Mouse (Mus musculus): Measurements from ENCODE around the gene Platr17.
A peak's percentile ranks its signal among the peaks of the same experiment; 100 is the strongest.
"Not testable (repeated sequence)": the region's sequence is repeated elsewhere in the genome, so short reads cannot be mapped to it uniquely, and the experiment has no call there.

Platr17 gene

GRCm38 (mm10) chr17:33904835-33905234 lies at the start of gene Platr17:
Gene Platr17 (plus strand): TSS chr17:33905135.
- not testable (repeated sequence) for DNase-seq

- DNase-seq = no peak
Observed at GRCm38 (mm10) chr17:33857816-33858215, 47.1 kb upstream of the Platr17 start.

GRCm38 (mm10) chr17:33865330-33866030 lies 39.5 kb upstream of the Platr17 start:
- DNase-seq = peak; percentile 71

DNA sequence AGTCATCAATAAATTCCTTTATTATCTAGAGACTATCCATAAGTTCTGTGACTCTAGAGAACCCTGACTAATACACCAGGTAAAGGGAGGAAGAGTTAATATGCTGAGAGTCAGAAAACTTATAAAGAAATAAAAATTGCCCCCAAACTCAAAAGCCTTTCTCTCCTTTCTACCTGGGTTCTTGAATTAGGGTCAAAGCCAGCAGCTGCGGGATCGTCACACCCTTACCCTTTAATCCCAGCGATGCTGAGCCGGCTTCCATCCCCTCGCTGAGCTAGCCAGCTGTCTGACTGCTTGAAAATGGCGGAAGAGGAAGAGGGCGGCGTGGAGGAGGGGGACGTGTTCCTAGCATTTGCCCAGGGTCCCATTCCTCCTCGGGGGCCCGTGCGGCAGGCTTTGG lies 31.4 kb upstream of the Platr17 start, which contains the start of gene Gm7029:
Gene Gm7029, plus strand, starts transcription at position 301 of the 400 bp plus-strand sequence.
- DNase-seq = not testable (repeated sequence)

DNA sequence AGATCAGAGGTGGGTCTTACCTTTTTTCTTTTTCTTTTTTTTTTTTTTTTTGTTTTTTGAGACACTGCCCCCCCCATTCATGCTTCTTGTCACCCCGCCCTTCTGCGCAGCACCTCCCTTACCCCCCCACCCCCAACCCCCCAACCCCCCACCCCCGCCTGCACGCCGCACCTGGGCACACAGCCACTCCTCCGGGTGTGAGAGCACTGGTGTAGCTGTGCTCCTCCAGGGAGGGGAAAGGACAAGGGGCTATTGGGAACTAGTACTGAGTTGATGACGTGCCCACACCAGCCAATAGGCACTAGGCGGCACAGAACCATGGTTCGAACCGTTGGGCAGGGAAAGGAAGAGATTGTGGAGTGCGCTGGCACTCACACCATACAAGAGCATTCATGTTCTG lies 30.5 kb upstream of the Platr17 start:
- DNase-seq = no peak

- DNase-seq = peak; percentile 20
Observed at GRCm38 (mm10) chr17:33875797-33876196, 29.1 kb upstream of the Platr17 start.

DNA sequence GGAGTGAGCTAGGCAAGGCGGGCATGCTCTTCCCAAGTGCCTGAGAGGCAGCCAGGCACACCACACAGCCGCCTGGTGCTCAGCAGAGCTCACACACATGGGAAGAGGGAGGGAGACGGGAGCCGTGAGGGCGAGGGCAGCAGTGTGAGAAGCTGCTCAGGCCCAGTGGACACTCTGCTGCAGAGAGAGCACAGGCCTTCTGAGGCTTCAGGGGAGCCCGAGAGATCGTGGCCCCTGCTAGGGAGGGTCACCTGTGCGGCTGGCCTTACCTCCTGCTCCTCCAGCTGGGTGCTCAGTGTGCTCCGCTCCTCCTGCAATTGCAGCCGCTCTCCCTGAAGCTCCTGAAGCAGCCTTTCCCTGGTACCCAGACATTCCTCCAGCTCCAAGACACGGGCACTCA lies 20.6 kb upstream of the Platr17 start:
- not testable (repeated sequence) for DNase-seq

DNA sequence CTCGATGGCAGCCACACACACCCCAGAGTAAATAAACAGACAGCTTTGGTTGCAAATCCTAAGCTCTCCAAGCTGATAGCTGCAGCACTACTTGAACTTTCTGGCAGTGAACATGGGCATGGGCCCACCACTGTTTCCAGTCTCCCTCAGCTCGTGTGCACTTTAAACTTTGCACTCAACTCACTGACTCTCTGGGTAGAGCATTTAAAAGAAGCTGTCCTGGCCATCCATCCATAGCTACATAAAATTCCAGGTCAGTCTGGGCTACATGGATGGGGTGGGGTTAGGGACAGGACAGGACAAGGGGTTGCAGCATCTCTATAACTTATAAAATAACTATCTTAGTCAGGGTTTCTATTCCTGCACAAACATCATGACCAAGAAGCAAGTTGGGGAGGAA lies 17.1 kb upstream of the Platr17 start:
- not testable (repeated sequence) for DNase-seq

GRCm38 (mm10) chr17:33888230-33888629 lies 16.7 kb upstream of the Platr17 start:
- not testable (repeated sequence) for DNase-seq

DNA sequence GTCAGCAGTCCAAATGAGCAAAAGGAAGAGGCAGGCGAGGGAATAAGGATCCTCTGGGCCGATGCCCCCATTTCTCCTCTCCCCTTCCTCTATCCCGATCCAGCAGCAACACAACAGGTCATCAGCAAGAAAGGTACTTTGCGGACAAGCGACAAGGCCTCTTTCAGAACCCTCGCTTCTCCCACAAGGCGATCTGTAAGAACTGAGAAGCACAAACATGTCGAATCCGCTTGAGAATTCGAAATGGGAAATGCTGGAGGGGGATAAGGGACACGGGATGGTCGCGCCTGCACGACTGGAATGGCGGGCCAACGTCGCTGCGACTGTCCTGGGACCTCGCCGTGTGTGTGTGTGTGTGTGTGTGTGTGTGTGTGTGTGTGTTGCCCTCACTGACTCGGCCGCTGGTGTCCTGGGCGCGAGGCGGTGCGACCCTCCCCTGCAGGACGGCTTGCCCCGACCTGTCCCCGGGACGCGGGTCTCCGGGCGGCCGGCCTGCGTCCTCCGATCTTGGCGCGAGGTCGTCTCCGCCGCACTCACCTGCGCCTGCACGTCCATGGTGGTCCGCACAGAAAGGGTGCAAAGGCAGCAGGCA lies 14.9 kb upstream of the Platr17 start:
- not testable (repeated sequence) for DNase-seq

DNA sequence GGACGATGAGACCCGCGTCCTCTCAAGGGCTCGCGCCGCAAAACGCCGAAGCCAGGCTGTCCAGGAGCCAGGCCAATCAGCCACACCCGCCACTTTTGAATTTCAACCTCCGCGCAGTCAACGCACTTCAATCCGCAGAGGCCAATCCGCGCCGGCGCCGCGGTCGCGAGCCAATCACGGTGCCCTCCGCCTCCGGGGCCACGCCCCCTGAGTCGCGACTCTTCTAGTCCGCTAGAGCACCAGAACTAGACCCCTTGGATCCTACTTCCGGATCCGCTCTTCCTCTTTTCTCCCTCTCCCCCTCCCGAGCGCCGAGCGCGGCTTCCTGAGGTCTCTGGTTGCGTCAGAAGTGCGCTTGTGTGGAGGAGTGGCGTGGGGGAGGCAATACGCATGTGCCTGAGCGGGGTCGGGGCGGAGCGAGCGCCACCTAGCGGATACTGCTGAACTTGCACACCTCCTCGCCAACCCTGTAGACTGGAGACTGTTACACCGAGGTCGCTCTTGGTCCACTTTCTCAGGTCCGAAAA lies 14.3 kb upstream of the Platr17 start, which contains the start of gene Kifc1:
Gene Kifc1, minus strand, starts transcription at position 129 of the 527 bp plus-strand sequence.
- peak; percentile 100 for DNase-seq

DNA sequence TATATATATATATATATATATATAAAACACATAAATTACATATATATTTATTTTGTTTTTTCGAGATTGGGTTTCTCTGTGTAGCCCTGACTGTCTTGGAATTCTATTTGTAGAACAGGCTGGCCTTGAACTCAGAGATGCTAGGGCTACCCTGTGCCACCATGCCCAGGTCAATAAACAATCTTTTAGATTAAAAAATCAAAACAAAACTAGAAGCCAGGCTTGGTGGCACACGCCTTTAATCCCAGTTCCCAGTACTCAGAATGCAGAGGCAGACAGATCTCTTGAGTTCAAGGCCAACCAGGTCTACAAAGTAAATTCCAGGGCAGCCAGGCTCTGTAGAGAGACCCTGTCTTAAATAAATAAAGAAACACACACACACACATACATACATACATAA lies 13.6 kb upstream of the Platr17 start:
- no peak for DNase-seq

DNA sequence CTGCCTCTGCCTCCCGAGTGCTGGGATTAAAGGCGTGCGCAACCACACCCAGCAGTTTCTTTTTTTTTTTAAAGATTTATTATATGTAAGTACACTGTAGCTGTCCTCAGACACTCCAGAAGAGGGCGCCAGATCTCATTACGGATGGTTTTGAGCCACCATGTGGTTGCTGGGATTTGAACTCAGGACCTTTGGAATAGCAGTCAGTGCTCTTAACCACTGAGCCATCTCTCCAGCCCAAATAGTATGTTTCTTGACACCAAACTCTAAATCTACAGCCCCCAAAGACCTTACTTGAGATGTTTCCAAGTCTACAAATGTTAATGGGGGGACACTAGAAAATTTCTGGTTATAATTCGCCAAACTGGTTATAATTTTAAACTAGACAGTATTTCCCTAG lies 13.0 kb upstream of the Platr17 start:
- not testable (repeated sequence) for DNase-seq

GRCm38 (mm10) chr17:33892429-33892828 lies 12.5 kb upstream of the Platr17 start:
- DNase-seq = no peak

DNA sequence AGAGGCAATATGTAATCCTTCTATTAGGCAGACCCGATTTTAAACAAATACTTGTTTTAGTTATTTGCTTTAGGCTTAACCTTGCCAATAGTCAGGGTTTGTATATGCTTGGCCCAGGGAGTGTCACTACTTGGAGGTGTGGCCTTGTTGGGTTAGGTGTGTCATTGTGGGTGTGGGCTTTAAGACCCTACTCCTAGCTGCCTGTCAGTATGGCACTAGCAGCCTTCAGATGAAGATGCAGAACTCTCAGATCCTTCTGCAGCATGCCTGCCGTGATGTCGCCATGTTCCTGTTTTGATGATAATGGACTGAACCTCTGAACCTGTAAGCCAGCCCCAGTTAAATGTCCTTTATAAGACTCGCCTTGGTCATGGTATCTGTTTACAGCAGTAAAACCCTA lies 11.9 kb upstream of the Platr17 start:
- DNase-seq = not testable (repeated sequence)

DNA sequence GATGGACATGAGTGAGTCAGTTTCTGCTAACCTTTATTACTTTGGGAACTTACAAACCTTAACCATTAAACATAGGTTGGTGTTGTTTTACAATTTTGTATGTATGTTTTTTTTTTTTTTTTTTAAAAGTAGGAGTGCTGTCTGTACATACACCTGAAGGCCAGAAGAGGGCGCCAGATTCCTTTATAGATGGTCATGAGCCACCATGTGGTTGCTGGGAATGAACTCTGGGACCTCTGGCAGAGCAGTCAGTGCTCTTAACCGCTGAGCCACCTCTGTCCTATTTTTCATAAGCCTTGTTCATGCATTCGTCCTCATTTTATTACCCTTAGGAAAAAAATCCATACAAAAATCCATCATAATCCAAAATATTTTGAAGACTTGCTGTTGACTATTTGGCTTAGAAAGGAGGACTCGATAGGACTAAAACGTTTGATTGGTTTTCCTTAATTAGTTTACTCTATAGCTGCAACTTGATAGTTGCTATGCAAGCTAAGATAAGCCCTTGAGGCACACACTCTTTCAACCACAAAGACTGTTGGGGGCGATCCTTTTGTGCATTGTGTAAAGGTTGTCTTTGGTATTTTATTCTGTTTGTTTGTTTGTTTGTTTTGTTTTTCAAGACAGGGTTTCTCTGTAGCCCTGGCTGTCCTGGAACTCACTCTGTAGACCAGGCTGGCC lies 7.7 kb upstream of the Platr17 start:
- no peak for DNase-seq

DNA sequence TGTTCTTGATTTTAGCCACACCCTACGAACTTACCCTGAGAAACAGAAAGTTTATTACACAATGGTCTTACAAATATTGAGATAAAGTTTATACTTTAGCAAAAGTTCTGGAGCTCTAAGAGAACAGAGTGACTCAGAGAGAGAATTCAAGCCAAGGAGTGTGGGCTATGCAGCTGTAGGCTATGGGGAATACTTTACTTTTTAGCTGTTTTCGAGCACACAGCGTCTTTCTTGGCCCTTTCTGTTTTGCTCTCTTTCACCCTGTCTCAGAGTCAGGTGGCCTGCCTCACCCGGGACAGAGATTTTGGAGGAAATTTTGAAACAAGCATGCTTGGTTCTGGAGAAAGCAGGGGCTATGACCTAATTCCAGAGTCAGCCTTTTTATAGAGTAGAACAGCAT lies 6.7 kb upstream of the Platr17 start:
- not testable (repeated sequence) for DNase-seq

DNA sequence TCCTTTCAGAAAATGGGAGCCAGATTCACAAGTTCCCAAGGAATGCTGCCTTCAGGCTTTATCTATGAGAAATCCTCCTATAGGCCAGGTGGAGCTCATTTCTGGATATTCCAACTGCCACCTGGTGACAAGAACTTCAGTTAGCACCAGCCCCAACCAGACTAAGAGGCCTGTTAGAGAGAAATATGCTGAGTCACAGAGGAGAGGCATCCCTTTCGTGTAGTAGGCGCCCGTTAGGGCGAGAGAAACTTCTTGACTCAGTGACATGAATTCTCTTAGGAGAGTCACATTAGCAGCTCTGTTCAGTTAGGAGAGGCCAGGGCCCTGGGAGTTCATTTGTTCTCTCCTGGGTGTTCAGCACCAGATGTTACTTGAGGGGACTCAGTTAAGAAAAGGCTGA lies 5.3 kb upstream of the Platr17 start:
- no peak for DNase-seq

- DNase-seq = no peak
Observed at GRCm38 (mm10) chr17:33900281-33900988, 4.5 kb upstream of the Platr17 start.

DNA sequence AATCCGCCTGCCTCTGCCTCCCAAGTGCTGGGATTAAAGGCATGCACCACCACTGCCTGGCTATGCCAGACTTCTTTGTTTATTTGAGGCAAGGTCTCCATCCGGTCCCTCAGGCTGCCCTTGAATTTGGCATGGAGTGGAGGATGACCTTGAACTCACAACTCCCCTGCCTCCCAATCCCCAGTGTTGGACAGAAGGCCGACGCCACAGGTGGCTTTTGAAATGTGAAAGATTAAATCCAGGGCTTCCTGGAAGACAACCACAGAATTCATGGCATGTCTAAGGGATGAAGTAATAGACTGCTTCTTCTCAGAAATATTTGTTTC lies 4.0 kb upstream of the Platr17 start:
- DNase-seq = no peak

- DNase-seq = no peak
Observed at GRCm38 (mm10) chr17:33901653-33902052, 3.3 kb upstream of the Platr17 start.

DNA sequence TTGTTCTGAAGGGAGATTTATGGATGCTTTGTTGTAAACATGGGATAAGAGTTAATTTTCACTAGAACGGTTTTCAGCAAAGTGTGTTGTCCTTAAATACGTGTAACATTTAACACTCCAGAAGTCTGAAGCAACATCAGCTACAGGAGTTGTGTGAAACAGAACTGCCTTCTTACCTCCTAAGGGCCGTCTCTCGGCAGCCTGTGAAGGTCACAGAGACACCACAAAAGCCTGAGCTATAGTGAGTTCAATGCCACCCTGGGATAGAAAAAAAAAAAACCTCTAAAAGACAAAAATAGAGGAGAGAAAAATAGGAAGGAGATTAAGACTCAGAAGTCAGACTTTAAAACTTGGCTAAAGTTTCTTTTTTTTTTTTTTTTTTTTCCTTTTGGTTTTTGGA lies 2.9 kb upstream of the Platr17 start:
- DNase-seq = no peak

- no peak for DNase-seq
Observed at GRCm38 (mm10) chr17:33902491-33902890, 2.4 kb upstream of the Platr17 start.

Measured in right cerebral cortex, postnatal 14 days (tissue).